Mouse (Mus musculus): Measurements from ENCODE around the gene Cyp51. TPM values are rescaled to one million over a fixed set of nuclear protein-coding genes. Genes with fewer than 3 reads are reported as not detected.

The Cyp51 gene
- polyA plus RNA-seq, 1 experiment from 2014 or later = 105 TPM

DNA sequence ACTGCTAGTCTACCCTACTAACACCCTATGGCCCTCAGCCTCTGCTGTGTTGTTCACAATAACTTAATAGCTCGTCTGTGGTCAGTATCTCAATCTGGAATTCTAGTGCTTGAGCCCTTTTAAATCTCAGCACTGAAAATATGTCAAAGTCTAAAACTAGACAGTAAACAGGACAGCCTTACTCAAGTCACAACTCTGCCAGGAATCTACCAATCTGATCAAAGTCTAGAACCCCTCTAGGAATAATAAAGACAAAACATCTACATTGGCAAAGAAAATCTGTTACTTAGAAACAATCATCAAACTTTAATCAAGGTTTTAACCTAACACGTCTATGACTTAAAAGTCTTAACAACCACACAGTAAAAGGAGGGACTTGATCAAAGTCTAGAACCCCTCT, 23.7 kb downstream of the Cyp51 start:
- no peak overlapping the region for H3K4me2 ChIP-seq (replicated peaks)
- H3K27me3 ChIP-seq = no peaks in the 10 kb centered on the region

GRCm38 (mm10) chr5:4079086-4079485, 25.5 kb downstream of the Cyp51 start:
- no peaks in the 10 kb centered on the region for H3K27me3 ChIP-seq
- WGBS = 92% methylated on average over 3 of the region's 3 CpGs
- peaks cover 58% of the 10 kb centered on the region for H3K36me3 ChIP-seq
- no peak for ATAC-seq (ENCODE audit: insufficient number of reproducible peaks, insufficient read depth, low FRiP score, low TSS enrichment)
- no peak overlapping the region for H3K4me3 ChIP-seq
- no peaks in the 10 kb centered on the region for H3K4me1 ChIP-seq
- H3K9ac ChIP-seq = no peak overlapping the region
- no peak overlapping the region for H3K4me2 ChIP-seq (replicated peaks)
- H3K9me3 ChIP-seq = no peaks in the 10 kb centered on the region
- H3K27ac ChIP-seq = no peak overlapping the region

More for the DNA sequence above, 23.7 kb downstream of the Cyp51 start:
- Histone ChIP-seq H3K36me3 (peaks cover 73% of the 10 kb centered on the region), H3K9ac (no peak overlapping the region), H3K4me3 (no peak overlapping the region), H3K27ac (no peak overlapping the region), H3K4me1 (no peaks in the 10 kb centered on the region), H3K9me3 (no peaks in the 10 kb centered on the region)
- no peak for ATAC-seq (ENCODE audit: insufficient number of reproducible peaks, insufficient read depth, low FRiP score, low TSS enrichment)
- WGBS = 82% methylated on average over 2 of the region's 2 CpGs

DNA sequence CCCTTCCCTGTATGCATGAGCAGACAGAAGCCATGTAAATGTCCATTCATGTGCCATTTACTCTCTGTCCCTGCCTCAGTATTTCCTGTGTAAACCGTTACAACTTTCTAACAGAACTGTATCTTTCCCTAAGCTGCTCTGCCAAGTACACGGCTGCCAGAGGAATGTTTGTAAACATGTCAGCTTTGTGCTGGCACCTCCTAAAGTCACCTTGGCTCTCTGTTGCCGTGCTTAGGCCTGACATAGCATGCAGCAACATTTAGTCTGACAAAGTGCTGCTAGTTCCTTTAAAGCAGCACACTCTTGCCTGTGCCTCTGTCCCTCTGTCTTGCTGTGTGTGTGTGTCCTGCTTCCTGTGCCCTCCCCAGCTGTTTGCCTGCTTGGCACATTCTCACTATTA, 37.3 kb downstream of the Cyp51 start:
- no peak for ATAC-seq (ENCODE audit: insufficient number of reproducible peaks, insufficient read depth, low FRiP score, low TSS enrichment)

DNA sequence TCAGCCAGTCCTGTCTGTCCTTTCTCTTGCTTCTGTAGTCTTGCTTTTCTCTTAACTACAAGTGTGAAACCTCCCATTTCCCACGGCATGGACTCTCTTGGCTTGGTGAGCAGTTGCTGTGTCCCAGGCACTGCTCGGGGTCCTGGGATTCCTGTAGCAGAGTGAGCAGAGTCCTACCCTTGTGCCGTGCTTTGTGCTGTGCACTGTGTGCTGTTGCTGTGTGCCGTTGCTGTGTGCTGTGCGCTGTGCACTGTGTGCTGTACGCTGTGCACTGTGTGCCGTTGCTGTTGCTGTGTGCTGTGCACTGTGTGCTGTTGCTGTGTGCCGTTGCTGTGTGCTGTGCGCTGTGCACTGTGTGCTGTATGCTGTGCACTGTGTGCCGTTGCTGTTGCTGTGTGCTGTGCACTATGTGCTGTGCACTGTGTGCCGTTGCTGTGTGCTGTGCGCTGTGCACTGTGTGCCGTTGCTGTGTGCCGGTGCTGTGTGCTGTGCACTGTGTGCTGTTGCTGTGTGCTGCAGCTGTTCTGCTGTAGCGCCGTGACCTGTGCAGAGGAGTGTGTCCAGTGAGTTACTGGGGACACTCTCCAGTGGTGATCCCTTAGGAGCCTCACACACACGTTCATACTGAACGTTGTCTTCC, 38.0 kb downstream of the Cyp51 start:
- Histone ChIP-seq H3K4me3 (no peak overlapping the region), H3K27me3 (no peaks in the 10 kb centered on the region), H3K4me2 (replicated peaks) (no peak overlapping the region), H3K9ac (no peak overlapping the region), H3K27ac (no peak overlapping the region), H3K4me1 (no peaks in the 10 kb centered on the region), H3K36me3 (peaks cover 69% of the 10 kb centered on the region), H3K9me3 (no peaks in the 10 kb centered on the region)
- peak; percentile 47; the same call in 1 of the 2 replicates for ATAC-seq (ENCODE audit: insufficient number of reproducible peaks, insufficient read depth, low FRiP score, low TSS enrichment)
- 90% methylated on average over 18 of the region's 18 CpGs for WGBS

More for the DNA sequence above, 37.3 kb downstream of the Cyp51 start:
- Histone ChIP-seq H3K4me1 (no peaks in the 10 kb centered on the region), H3K4me2 (replicated peaks) (no peak overlapping the region), H3K4me3 (no peak overlapping the region), H3K27ac (no peak overlapping the region), H3K9me3 (no peaks in the 10 kb centered on the region), H3K36me3 (peaks cover 69% of the 10 kb centered on the region), H3K9ac (no peak overlapping the region), H3K27me3 (no peaks in the 10 kb centered on the region)
- WGBS = 89% methylated on average over 3 of the region's 3 CpGs

- Histone ChIP-seq H3K36me3 (peaks cover 65% of the 10 kb centered on the region), H3K4me3 (no peak overlapping the region), H3K4me2 (replicated peaks) (no peak overlapping the region), H3K9ac (no peak overlapping the region), H3K27ac (no peak overlapping the region), H3K4me1 (no peaks in the 10 kb centered on the region), H3K9me3 (no peaks in the 10 kb centered on the region), H3K27me3 (no peaks in the 10 kb centered on the region)
- no peak for ATAC-seq (ENCODE audit: insufficient number of reproducible peaks, insufficient read depth, low FRiP score, low TSS enrichment)
- WGBS = 94% methylated on average over 8 of the region's 8 CpGs
These were observed 44.2 kb downstream of the Cyp51 start for GRCm38 (mm10) chr5:4060313-4060712.

GRCm38 (mm10) chr5:4040922-4041321, 63.6 kb downstream of the Cyp51 start:
- Histone ChIP-seq H3K4me1 (no peaks in the 10 kb centered on the region), H3K27me3 (no peaks in the 10 kb centered on the region), H3K9ac (no peak overlapping the region), H3K9me3 (no peaks in the 10 kb centered on the region), H3K4me3 (no peak overlapping the region), H3K27ac (no peak overlapping the region), H3K36me3 (peaks cover 50% of the 10 kb centered on the region), H3K4me2 (replicated peaks) (no peak overlapping the region)
- 81% methylated on average over 2 of the region's 2 CpGs for WGBS
- no peak for ATAC-seq (ENCODE audit: insufficient number of reproducible peaks, insufficient read depth, low FRiP score, low TSS enrichment)

DNA sequence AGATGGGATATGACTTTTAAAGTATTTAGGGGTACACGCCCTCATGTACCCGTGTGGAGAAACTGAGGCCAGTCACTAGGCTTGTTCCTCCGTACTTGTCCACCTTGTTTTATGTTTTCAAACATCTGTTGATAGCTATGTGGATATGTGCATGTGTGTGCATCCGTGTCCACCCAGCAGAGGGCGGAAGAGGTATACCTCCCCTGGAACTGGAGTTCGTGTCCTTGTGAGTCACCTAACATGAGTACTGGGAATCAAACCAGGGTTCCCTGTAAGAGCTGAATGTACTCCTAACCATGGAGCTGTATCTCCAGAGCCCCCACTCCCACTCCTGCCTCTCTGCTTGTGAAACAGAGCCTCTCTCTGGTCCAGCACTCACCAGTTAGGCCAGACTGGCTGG, 64.2 kb downstream of the Cyp51 start:
- H3K4me3 ChIP-seq = no peak overlapping the region
- H3K4me2 ChIP-seq (replicated peaks) = no peak overlapping the region
- H3K4me1 ChIP-seq = no peaks in the 10 kb centered on the region
- H3K27me3 ChIP-seq = no peaks in the 10 kb centered on the region
- H3K9me3 ChIP-seq = no peaks in the 10 kb centered on the region
- H3K36me3 ChIP-seq = peaks cover 54% of the 10 kb centered on the region
- no peak overlapping the region for H3K9ac ChIP-seq
- no peak for ATAC-seq (ENCODE audit: insufficient number of reproducible peaks, insufficient read depth, low FRiP score, low TSS enrichment)
- no peak overlapping the region for H3K27ac ChIP-seq
- WGBS = 90% methylated on average over 6 of the region's 6 CpGs

DNA sequence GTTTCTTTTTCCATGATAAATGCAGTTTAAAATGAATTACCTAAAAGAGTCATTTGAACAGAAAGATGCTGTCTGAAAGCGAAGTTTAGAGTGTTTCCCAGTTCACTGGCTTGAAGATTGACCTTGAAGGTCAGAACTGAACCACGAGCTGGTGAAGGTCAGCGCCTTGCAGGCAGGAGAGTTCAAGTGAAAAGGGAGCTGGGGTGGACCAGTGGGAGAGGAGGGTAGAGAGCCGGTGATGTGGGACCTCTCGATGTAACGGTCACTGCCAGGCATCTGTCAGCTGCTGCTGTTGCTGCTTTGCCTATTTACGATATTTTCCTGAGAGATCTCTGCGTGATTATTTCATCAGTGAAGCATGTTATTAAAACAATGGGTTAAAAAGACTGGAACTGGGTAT, 65.2 kb downstream of the Cyp51 start:
- ATAC-seq (ENCODE audit: insufficient number of reproducible peaks, insufficient read depth, low FRiP score, low TSS enrichment) = no peak
- no peaks in the 10 kb centered on the region for H3K4me1 ChIP-seq
- no peak overlapping the region for H3K27ac ChIP-seq
- H3K27me3 ChIP-seq = no peaks in the 10 kb centered on the region
- H3K9ac ChIP-seq = no peak overlapping the region
- peaks cover 55% of the 10 kb centered on the region for H3K36me3 ChIP-seq
- WGBS = 83% methylated on average over 8 of the region's 8 CpGs
- no peak overlapping the region for H3K4me3 ChIP-seq
- H3K4me2 ChIP-seq (replicated peaks) = no peak overlapping the region
- H3K9me3 ChIP-seq = no peaks in the 10 kb centered on the region

- no peak for ATAC-seq (ENCODE audit: insufficient number of reproducible peaks, insufficient read depth, low FRiP score, low TSS enrichment)
- no peaks in the 10 kb centered on the region for H3K4me1 ChIP-seq
- H3K4me3 ChIP-seq = no peak overlapping the region
- H3K9ac ChIP-seq = no peak overlapping the region
- WGBS = 93% methylated on average over 9 of the region's 9 CpGs
- H3K9me3 ChIP-seq = no peaks in the 10 kb centered on the region
- H3K36me3 ChIP-seq = peaks cover 47% of the 10 kb centered on the region
- H3K27ac ChIP-seq = no peak overlapping the region
- no peak overlapping the region for H3K4me2 ChIP-seq (replicated peaks)
- H3K27me3 ChIP-seq = no peaks in the 10 kb centered on the region
These were observed 67.9 kb downstream of the Cyp51 start for GRCm38 (mm10) chr5:4036686-4037085.

DNA sequence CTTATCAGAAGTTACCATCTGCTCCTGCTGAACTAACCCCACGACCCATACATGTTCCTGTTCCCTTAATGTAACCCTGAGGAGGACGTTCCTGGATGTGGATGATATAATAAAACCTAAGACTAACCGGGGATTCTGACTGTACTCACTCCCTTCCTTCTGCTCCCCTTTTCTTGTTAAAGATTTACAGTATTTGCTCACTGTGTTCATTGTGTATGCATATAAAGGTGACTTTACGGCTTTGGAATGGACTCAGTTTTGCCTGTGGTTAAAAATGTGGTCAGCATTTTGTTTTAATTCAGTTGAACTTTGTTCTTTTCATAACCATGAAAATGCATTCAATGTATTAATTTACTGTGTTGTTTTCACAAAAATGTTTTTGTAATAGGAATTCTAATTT, 72.7 kb downstream of the Cyp51 start:
- H3K4me2 ChIP-seq (replicated peaks) = no peak overlapping the region
- no peaks in the 10 kb centered on the region for H3K27me3 ChIP-seq
- H3K9me3 ChIP-seq = no peaks in the 10 kb centered on the region
- H3K4me1 ChIP-seq = no peaks in the 10 kb centered on the region
- H3K9ac ChIP-seq = no peak overlapping the region
- no peak overlapping the region for H3K27ac ChIP-seq
- H3K4me3 ChIP-seq = no peak overlapping the region
- ATAC-seq (ENCODE audit: insufficient number of reproducible peaks, insufficient read depth, low FRiP score, low TSS enrichment) = no peak
- peaks cover 41% of the 10 kb centered on the region for H3K36me3 ChIP-seq
- WGBS = 82% methylated on average over 4 of the region's 4 CpGs

Data from embryonic facial prominence, embryonic 12.5 days (tissue).